Mouse (Mus musculus) 3134 (cell line): Measurements from ENCODE around the gene Mtor.

Source experiments
- DNase-seq: peaks from one replicate; pipeline ENCODE4 v3.0.0-alpha.2; 2011; ENCODE audit warnings: low spot score; ENCODE audit not compliant: insufficient read length; ENCODE audit errors: extremely low read depth

The Mtor gene

GRCm38 (mm10) chr4:148441931-148442330, 6.5 kb upstream of the Mtor start:
- DNase-seq, result no peak

- DNase-seq, result no peak
Measured at GRCm38 (mm10) chr4:148442598-148442997, 5.8 kb upstream of the Mtor start.

DNA sequence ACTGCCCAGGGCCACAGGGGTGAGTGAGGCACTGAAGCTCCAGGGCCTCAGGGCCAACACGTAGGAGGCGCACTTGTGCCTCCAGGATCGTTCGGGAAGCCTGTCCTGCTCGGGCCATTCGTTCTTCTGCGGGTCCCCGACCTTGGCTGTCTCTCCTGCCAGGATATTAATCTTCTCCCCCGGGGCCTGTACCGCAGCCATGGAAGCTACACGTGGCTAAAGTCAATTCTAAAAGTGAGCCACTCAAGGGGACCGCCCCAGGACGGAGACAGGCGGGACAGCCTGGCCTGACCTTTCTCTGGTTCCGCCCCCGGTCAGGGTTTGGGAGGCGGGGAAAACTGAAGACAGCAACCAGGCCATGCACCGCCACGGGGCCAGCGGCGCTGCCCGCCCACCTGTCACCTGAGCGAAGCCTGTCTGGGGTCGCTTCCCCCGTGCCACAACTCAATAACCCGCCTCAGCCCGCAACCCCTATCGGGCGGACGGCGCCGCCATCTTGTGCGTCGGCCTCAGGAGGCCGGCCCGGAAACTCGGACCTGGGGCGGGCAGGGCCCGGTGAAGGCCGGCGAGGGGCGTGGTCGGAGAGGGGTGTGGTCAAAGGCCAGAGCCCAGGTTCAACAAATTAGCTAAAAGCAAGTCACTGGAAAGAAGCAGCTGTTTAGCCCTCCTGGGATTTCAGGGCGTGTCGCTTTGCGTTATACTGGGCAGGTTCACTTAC, 4.0 kb upstream of the Mtor start, which contains the start of gene Ubiad1:
Gene Ubiad1, minus strand, starts transcription at position 522 of the 718 bp plus-strand sequence.
- peak; percentile 91 for DNase-seq

- DNase-seq, result no peak
Measured at GRCm38 (mm10) chr4:148448853-148449245, 438 bp downstream of the Mtor start.

DNA sequence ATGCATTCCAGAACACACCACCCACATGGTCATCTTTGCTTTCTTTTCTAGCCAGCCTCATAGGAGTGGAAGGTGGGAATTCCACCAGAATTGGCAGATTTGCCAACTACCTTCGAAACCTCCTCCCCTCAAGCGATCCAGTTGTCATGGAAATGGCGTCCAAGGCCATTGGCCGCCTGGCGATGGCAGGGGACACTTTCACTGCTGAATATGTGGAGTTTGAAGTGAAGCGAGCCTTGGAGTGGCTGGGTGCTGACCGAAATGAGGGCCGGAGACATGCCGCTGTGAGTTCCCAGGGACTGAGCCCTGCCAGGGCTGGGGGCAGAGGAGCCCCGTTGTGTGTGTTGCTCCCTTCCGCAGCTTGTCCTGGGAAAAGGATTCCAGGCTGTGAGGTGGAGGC, 5.3 kb downstream of the Mtor start:
- DNase-seq, result no peak

DNA sequence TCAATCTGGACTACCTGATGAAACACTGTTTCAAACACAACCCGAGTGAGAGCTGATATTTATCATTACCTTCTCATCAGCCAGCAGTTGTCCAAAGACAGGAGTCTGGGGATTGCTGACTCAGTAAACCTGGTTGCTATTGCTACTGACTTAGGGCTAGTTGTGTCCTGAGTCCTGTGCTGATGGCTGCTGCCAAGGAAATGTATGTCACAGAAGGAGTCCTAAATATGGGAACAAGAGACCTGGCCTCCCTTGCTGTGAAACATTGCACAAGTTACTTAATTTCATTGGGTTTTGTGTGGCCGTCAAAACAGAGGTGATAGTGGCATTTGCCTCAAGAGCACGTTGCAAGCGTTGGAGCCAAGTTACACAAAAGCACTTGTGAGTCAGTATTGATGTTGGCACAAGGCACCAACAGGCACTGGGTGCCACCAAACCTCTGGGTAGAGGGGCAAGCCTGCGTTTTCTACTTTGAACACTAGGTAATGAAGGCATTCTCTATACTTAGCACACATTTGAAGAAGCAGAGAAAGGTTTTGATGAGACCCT, 7.1 kb downstream of the Mtor start:
- no peak for DNase-seq

DNA sequence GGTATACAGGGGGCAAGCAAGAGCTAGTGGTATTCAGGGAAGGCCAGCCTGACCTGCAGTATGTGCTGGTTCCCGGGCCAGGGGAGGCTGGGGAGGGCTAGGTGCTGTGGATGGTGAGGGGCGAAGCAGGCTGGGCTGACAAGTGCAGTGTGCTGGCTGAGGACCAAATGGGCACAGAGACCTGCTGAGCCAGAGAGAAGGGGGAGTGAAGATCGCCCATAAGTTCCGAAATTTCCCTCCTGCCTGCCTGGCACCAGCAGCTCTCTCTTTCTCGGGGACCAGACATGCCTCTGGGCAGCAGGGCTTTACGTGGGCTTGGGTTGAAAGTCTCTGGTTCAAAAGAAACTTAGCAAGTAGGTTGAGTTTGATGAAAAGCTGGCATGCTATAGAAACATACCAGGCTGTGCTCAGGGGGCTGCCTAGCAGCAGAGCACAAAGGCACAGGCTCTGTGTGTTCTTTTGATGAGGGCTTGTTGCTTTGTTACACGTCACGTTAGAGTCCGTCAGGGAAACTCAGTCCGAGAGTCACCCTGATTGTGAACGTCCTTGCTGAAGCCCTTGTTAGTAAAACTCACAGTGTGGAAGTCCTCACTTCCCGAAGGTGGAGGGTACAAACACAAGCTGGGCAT, 12.4 kb downstream of the Mtor start:
- DNase-seq, result no peak

GRCm38 (mm10) chr4:148461772-148462171, 13.4 kb downstream of the Mtor start:
- no peak for DNase-seq

GRCm38 (mm10) chr4:148462717-148463116, 14.3 kb downstream of the Mtor start:
- no peak for DNase-seq

- DNase-seq, result no peak
Measured at GRCm38 (mm10) chr4:148463208-148463960, 15.0 kb downstream of the Mtor start.

GRCm38 (mm10) chr4:148464301-148464700, 15.9 kb downstream of the Mtor start:
- no peak for DNase-seq

DNA sequence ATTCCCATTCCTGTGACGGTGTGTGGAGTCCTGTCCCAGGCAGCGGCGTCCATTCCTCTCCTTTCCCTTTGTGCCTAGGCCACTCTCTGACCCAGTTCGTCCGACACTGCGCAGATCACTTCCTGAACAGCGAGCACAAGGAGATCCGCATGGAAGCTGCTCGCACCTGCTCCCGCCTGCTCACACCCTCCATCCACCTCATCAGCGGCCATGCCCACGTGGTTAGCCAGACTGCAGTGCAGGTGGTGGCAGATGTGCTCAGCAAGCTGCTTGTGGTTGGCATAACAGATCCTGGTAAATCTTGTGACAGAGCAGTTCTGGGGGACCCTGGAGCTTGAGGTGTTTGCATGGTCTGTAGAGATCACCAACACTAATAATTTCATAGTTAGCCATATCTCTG, 16.5 kb downstream of the Mtor start:
- no peak for DNase-seq

- DNase-seq, result no peak
Measured at GRCm38 (mm10) chr4:148466511-148467079, 18.2 kb downstream of the Mtor start.

GRCm38 (mm10) chr4:148468396-148468795, 20.0 kb downstream of the Mtor start:
- no peak for DNase-seq

- DNase-seq, result no peak
Measured at GRCm38 (mm10) chr4:148469487-148470252, 21.3 kb downstream of the Mtor start.

DNA sequence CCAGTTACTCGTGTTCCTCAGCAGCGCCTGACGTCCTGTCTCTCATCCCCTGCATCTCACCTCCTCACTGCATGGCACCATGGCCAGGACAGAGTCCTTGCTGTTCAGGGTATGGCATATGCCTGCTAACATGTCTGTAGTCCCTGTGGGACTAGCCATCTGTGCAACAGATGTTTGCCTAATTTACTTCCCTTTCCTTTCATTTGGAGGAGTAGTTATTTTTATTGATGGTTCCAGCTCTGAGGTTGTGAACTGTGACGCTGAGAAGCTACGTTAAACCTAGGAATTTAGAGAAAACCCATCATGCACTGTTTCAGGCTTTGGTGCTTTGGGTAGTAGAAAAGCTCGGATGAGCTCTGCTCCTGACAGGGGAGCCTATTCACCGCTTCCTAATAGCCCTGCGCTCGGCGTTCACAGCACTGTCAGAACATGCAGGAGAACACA, 23.0 kb downstream of the Mtor start:
- DNase-seq, result no peak

GRCm38 (mm10) chr4:148472436-148473174, 24.2 kb downstream of the Mtor start:
- DNase-seq, result no peak

GRCm38 (mm10) chr4:148473496-148473895, 25.1 kb downstream of the Mtor start:
- no peak for DNase-seq

GRCm38 (mm10) chr4:148480245-148480644, 31.8 kb downstream of the Mtor start:
- no peak for DNase-seq
